Mouse (Mus musculus) embryonic facial prominence, embryonic 15.5 days (tissue): Measurements from ENCODE around the gene Ago4. TPM values are rescaled to one million over a fixed set of nuclear protein-coding genes. Genes with fewer than 3 reads are reported as not detected.

ENCODE experiments used
- ATAC-seq: fragments of 200-750 bp; cut with Nextera tagmentation; 2 replicates; pipeline ENCODE4 v1.8.0; 2017; ENCODE audit warnings: low read depth, moderate TSS enrichment; ENCODE audit not compliant: insufficient number of reproducible peaks, low FRiP score, low TSS enrichment
- H3K27ac ChIP-seq: fragments of 300-500 bp; sonication (generic); replicated peaks from 2 replicates; pipeline ENCODE4 v1.5.1; 2015; ENCODE audit warnings: mild to moderate bottlenecking, inconsistent platforms
- H3K27me3 ChIP-seq: fragments of 300-500 bp; sonication (generic); 2 replicates; pipeline ENCODE4 v1.6.1; 2015; ENCODE audit warnings: inconsistent platforms
- H3K36me3 ChIP-seq: fragments of 300-500 bp; sonication (generic); 2 replicates; pipeline ENCODE4 v1.6.1; 2015; ENCODE audit warnings: mild to moderate bottlenecking, inconsistent platforms
- H3K4me1 ChIP-seq: fragments of 300-500 bp; sonication (generic); 2 replicates; pipeline ENCODE4 v1.6.1; 2015; ENCODE audit warnings: inconsistent platforms
- H3K4me2 ChIP-seq: fragments of 300-500 bp; sonication (generic); replicated peaks from 2 replicates; pipeline ENCODE4 v1.6.1; 2015; ENCODE audit warnings: mild to moderate bottlenecking, inconsistent platforms
- H3K4me3 ChIP-seq: fragments of 300-500 bp; sonication (generic); replicated peaks from 2 replicates; pipeline ENCODE4 v1.5.1; 2015; ENCODE audit warnings: mild to moderate bottlenecking, inconsistent platforms
- H3K9ac ChIP-seq: fragments of 300-500 bp; sonication (generic); 2 replicates; pipeline ENCODE4 v1.6.1; 2015; ENCODE audit warnings: inconsistent platforms
- H3K9me3 ChIP-seq: fragments of 300-500 bp; sonication (generic); replicated peaks from 2 replicates; pipeline ENCODE4 v1.6.1; 2016; ENCODE audit warnings: inconsistent platforms
- WGBS: fragments of 180-500 bp; shearing (Covaris S2); methylation state at CpG from one replicate; pipeline ENCODE4 v1.1.7; 2015; 5-methylcytosine and 5-hydroxymethylcytosine counted together
- polyA plus RNA-seq: library from polyadenylated mRNA; unstranded; fragments of >200 nt; fragmentation: Nextera tagmentation; extraction: Ambion mirVana; gene quantifications from 2 replicates; pipeline ENCODE4 v1.2.1, GENCODE M21; 2015

Gene Ago4
- polyA plus RNA-seq, 1 experiment from 2014 or later, result 3.2 TPM

DNA sequence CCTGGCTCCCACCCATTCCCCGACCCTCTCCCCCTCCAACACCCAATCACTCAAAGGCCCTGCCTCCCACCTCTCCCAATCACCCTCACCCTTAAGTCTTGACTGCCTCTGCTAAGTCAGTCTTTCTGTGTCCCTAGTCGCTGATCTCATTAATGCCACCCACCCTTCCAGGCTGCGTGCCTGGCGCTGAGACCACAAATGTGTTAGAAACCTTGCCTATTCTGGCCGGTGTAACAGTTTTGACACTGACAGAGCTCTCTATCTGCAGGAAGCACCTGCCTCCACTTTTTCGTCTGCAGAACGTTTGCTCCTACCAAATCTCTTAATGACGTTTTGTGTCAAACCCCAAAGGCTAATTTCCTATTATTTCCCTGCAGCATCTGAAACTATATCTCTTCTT, 64.3 kb downstream of the Ago4 start:
- ATAC-seq, result no peak
- H3K9ac ChIP-seq, result no peak overlapping the region
- H3K9me3 ChIP-seq, result no peaks in the 10 kb centered on the region
- H3K27ac ChIP-seq, result no peak overlapping the region
- H3K4me2 ChIP-seq, result peak overlapping the region; percentile 75
- peak overlapping the region; percentile 91 for H3K4me3 ChIP-seq
- H3K4me1 ChIP-seq, result peaks cover 34% of the 10 kb centered on the region
- H3K27me3 ChIP-seq, result no peaks in the 10 kb centered on the region
- H3K36me3 ChIP-seq, result no peaks in the 10 kb centered on the region
- WGBS, result 5% methylated on average over 8 of the region's 8 CpGs

DNA sequence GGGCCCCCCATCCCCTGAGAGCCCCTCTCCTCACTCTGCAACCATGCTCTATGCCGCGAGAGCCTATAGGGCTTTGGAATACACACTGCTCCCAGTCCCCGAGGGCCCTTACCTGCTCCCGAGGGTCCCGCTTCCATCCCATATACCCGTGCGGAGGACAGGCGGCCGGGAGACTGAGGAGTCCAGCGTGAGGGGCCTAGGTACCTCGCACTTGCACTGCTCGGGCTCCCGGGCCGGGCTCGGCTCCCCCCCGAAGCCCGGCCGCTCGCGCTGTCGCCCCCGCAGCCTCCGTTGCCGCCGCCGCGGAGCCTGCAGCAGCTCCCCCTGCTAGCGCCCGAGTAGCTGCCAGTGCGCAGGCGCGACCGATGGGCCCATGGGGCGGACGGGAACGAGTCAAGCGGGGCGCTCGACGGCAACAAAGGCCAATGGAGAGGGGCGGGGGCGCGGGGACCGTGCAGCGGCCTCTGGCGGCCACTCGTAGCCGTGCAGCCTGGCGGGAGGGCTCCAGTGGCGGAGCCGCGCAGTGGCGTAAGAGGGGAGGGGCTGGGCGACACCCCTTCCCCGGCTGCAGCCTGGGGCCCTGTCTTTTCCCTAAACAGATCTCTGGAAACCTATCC, 64.9 kb downstream of the Ago4 start, which contains the start of gene Ago1:
Gene Ago1, minus strand, starts transcription at position 299 of the 617 bp plus-strand sequence.
- Histone ChIP-seq H3K4me3 (peak within 1 kb of the TSS; percentile 91), H3K27ac (peak within 1 kb of the TSS; percentile 89), H3K4me1 (peaks cover 34% of the 10 kb centered on the region), H3K4me2 (peak within 1 kb of the TSS; percentile 75), H3K9ac (peak within 1 kb of the TSS; percentile 62), H3K27me3 (no peaks in the 10 kb centered on the region), H3K9me3 (no peaks in the 10 kb centered on the region), H3K36me3 (no peaks in the 10 kb centered on the region)
- peak; percentile 86 for ATAC-seq
- under 1% methylated on average over 53 of the region's 55 CpGs for WGBS

DNA sequence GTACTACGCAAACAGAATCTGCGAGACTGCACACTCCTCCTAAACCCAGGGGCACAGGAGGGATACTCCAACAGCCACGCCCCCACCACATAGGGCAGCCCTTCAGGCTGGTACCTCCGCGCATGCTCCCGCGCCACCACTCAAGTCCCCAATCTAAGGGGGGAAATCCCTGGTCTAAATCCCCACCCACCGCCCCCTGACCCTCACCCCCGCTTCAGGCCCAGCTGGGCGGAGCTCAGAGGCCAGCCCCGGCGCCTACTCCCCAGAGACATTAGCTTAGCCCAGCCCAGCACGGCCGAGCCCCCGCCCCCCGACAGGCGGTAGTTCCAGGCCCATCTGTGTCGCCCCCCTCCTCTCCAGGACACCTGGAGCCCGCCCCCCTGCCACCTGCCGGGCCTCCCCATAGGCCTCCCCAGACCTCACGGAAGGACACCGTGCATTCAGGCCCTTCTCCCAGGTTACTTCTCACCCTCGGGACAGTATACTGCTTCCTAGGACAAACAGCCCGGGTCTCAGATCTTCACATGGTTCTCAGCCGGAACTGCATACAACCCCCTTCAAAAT, 65.5 kb downstream of the Ago4 start:
- H3K27me3 ChIP-seq, result no peaks in the 10 kb centered on the region
- peak overlapping the region; percentile 91 for H3K4me3 ChIP-seq
- peak overlapping the region; percentile 89 for H3K27ac ChIP-seq
- no peaks in the 10 kb centered on the region for H3K9me3 ChIP-seq
- H3K9ac ChIP-seq, result peak overlapping the region; percentile 62
- 2% methylated on average over 25 of the region's 25 CpGs for WGBS
- peak overlapping the region; percentile 75 for H3K4me2 ChIP-seq
- ATAC-seq, result peak; percentile 74
- H3K4me1 ChIP-seq, result peaks cover 34% of the 10 kb centered on the region
- no peaks in the 10 kb centered on the region for H3K36me3 ChIP-seq

DNA sequence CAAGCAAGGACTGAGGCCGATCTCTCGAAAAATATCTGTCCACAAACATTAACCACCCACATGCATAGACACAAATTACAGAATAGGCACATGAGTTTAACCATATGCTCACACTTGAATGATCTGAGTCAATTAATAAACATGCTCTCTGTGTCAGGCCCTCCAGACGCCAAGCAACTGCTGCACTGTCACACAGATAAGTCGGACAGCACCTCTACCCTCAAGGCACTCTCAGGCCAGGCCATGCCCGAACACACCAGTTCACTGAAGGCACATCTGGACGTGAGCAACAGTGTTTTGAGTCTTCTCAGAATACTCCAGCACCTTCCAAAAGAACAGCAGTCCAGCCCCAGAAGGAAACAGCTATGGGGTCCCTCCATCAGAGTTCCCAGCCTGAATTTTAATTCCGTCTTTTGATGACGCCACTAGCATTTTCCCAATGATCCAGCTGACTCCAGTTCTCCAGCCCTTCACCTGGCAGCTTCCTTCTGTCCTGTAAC, 67.0 kb downstream of the Ago4 start:
- Histone ChIP-seq H3K4me2 (peak overlapping the region; percentile 29), H3K27me3 (no peaks in the 10 kb centered on the region), H3K27ac (peak overlapping the region; percentile 31; the same call in 1 of the 2 replicates), H3K4me3 (no peak overlapping the region), H3K36me3 (no peaks in the 10 kb centered on the region), H3K4me1 (peaks cover 34% of the 10 kb centered on the region), H3K9ac (no peak overlapping the region), H3K9me3 (no peaks in the 10 kb centered on the region)
- WGBS, result 25% methylated on average over 8 of the region's 8 CpGs
- ATAC-seq, result no peak

DNA sequence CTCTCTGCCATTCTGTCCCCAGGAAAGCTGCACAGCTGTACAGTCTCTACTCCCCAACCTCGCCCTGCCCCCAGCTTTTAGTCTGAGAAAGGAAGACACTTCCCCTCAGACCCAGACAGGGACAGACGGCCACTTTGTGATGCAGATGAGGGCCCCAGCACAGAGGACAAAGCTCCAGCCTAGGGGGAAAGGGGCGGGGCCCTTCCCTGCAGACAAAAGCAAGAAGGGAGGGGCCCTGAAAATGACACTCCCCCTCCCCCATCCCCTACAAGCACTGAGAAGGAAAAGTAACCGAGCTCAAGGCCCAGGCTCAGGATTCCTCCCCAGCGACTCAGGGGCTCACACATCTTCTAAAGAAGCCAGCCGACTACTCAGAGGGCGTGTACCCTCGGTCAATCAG, 67.4 kb downstream of the Ago4 start:
- Histone ChIP-seq H3K27ac (peak overlapping the region; percentile 31; the same call in 1 of the 2 replicates), H3K36me3 (0 out of 2 replicates have a peak, but pooled peaks cover under 1% of the 10 kb centered on the region), H3K4me3 (no peak overlapping the region), H3K4me2 (peak overlapping the region; percentile 29), H3K27me3 (no peaks in the 10 kb centered on the region), H3K9ac (no peak overlapping the region), H3K9me3 (no peaks in the 10 kb centered on the region), H3K4me1 (peaks cover 34% of the 10 kb centered on the region)
- ATAC-seq, result no peak
- 7% methylated on average over 8 of the region's 8 CpGs for WGBS

DNA sequence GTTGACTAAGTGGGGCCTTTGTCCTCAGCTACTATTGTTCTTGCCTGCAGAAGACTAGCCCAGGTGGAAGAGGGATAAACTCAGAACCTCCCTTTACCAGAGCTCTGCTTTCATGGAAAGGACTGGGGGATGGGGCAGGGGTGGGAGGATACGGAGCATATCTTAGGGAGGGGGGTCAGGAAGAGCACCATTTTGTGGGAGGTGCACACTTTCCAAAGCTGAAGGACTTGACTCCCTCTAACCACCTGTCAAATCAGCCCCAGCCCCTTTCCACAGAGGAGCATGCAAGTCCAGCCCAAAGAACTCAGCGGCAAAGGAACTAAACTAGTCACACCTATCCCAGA, 68.4 kb downstream of the Ago4 start:
- 22% methylated on average over 2 of the region's 2 CpGs for WGBS
- Histone ChIP-seq H3K27ac (no peak overlapping the region), H3K4me2 (no peak overlapping the region), H3K9me3 (no peaks in the 10 kb centered on the region), H3K9ac (no peak overlapping the region), H3K27me3 (no peaks in the 10 kb centered on the region), H3K4me1 (peaks cover 34% of the 10 kb centered on the region), H3K36me3 (peaks cover 8% of the 10 kb centered on the region; the same call in 1 of the 2 replicates), H3K4me3 (no peak overlapping the region)
- ATAC-seq, result no peak

DNA sequence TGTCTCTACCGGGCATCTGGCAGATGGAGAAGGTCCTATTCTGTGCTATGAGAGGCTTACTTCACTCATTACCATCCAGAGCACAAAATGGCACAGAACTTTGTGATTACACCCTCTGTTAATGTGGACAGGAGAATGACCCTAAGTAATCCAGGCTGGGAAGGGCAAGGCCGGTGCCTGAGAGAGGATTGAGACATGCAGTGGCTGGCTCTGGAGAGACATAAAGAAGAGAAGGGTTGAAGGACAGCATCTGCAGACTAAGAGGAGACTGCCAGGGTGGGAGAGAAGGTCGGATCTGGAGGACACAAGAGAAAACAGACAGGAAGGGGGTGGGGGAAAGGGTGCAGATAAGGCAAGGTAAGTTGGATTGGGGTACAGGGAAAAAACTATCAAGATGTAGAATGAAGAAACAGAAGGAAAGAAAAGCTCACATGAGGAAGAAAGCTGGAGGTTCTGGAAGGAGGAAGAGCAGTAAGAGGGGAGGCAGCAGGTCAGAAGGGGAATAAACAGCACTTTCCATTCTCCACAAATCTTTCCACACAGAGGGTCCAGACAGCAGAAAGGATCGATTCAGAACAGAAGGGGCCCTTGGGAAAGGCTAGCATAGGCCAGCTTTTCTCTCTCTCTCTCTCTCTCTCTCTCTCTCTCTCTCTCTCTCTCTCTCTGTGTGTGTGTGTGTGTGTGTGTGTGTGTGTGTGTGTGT, 68.9 kb downstream of the Ago4 start:
- H3K9ac ChIP-seq, result no peak overlapping the region
- no peaks in the 10 kb centered on the region for H3K9me3 ChIP-seq
- no peak overlapping the region for H3K27ac ChIP-seq
- ATAC-seq, result no peak
- no peaks in the 10 kb centered on the region for H3K27me3 ChIP-seq
- H3K4me2 ChIP-seq, result no peak overlapping the region
- H3K36me3 ChIP-seq, result peaks cover 13% of the 10 kb centered on the region
- 38% methylated on average over 4 of the region's 4 CpGs for WGBS
- no peak overlapping the region for H3K4me3 ChIP-seq
- peaks cover 34% of the 10 kb centered on the region for H3K4me1 ChIP-seq

DNA sequence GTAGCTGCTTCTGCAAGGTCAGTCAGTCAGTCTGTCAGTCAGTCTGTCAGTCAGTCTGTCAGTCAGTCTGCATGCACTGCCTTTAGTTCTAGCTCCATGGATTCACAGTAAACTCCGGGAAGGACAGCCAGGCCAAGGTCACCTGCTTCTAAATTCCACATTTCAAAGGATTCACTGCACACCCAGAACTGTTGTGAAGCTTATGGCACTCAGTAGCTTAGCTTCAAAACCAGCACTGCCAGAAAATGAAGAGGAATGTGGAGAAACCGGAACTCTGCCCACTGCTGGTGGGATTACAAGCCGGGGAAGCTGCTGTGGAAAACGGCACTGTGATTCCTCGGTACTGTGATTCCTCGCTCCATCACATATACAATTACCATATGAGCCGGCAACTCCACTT, 77.8 kb downstream of the Ago4 start:
- Histone ChIP-seq H3K27me3 (no peaks in the 10 kb centered on the region), H3K9ac (no peak overlapping the region), H3K27ac (no peak overlapping the region), H3K36me3 (peaks cover 63% of the 10 kb centered on the region), H3K4me1 (no peaks in the 10 kb centered on the region), H3K4me2 (no peak overlapping the region), H3K4me3 (no peak overlapping the region), H3K9me3 (no peaks in the 10 kb centered on the region)
- WGBS, result 75% methylated on average over 7 of the region's 7 CpGs
- no peak for ATAC-seq

DNA sequence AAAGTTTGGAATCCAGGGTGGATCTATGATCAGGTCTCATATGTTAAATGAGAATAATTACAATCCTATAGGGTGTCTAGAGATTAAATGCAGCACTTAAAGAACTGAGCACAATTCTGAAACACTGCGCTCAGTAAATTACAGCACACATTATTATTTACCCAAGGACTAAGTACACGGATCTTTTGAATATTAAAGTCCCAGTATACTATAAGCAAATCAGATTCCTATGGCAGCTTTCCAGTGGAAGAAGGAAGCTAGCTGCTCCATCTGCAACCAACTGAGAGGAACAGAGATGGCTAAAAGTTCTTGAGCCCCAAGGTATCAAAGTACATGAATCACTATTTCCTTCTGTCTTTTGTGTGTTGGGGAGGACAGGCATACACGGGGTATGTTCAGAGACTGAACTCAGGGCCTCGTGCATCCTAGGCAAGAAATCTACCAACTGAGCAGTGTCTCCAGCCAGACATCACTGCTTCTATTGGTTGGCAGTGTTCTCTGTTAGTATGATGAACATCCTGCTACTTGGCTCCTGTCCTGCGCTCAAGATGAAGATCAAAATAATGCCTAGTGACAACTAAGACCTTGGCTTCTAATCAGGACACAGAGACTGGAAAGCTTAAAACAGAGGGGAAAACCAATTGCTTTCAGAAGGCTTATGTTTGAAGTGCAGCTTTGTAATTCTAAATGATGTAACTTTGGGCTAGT, 78.6 kb downstream of the Ago4 start:
- no peak for ATAC-seq
- no peak overlapping the region for H3K27ac ChIP-seq
- WGBS, result 91% methylated on average over 5 of the region's 5 CpGs

DNA sequence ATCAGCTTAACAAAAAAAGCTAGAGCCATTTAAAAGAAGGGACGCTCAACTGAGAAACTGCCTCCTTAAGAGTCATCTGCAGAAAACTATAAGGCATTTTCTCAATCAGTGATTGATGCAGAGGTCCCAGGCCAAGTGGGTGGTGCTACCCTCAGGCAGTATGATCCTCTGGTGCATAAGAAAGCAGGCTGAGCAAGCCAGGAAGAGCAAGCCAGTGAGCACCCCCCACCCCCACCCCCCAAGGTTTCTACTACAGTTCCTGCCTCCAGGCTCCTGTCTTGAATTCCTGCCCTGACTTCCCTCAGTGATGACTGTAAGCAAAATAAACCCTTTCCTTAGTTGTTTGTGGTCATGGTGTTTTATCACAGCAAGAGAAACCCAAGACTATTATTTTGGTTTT, 83.0 kb downstream of the Ago4 start:
- WGBS, result 88% methylated on average over 1 of the region's 1 CpGs
- no peaks in the 10 kb centered on the region for H3K27me3 ChIP-seq
- no peak for ATAC-seq
- no peak overlapping the region for H3K9ac ChIP-seq
- no peak overlapping the region for H3K4me2 ChIP-seq
- H3K27ac ChIP-seq, result no peak overlapping the region
- H3K36me3 ChIP-seq, result peaks cover 67% of the 10 kb centered on the region
- H3K9me3 ChIP-seq, result no peaks in the 10 kb centered on the region
- H3K4me1 ChIP-seq, result no peaks in the 10 kb centered on the region
- no peak overlapping the region for H3K4me3 ChIP-seq

More for the DNA sequence above, 78.6 kb downstream of the Ago4 start:
- no peak overlapping the region for H3K4me2 ChIP-seq
- no peak overlapping the region for H3K9ac ChIP-seq
- H3K4me1 ChIP-seq, result no peaks in the 10 kb centered on the region
- no peaks in the 10 kb centered on the region for H3K27me3 ChIP-seq
- peaks cover 64% of the 10 kb centered on the region for H3K36me3 ChIP-seq
- no peak overlapping the region for H3K4me3 ChIP-seq
- H3K9me3 ChIP-seq, result no peaks in the 10 kb centered on the region

DNA sequence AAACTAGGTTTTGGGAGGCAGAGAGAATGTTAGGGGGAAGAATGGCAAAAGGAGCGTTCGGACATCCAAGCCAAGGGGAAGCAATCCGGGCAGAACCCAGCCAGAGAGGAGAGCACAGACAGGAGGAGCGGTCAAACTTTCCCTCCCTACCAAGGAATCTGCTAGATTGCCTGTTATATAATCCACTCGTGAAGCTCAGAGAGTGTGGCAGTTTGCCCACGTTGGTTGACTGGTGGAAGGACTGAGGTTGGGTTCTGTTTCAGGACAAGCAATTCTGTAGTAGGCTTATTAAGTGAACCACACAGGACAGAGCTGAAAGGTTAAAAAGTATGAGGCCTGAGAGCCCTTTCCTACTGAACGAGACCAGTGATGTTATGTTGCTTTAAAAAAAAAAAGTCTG, 86.1 kb downstream of the Ago4 start:
- Histone ChIP-seq H3K4me3 (no peak overlapping the region), H3K9me3 (no peaks in the 10 kb centered on the region), H3K4me1 (no peaks in the 10 kb centered on the region), H3K27me3 (no peaks in the 10 kb centered on the region), H3K4me2 (no peak overlapping the region), H3K9ac (no peak overlapping the region), H3K36me3 (peaks cover 59% of the 10 kb centered on the region), H3K27ac (no peak overlapping the region)
- ATAC-seq, result no peak
- WGBS, result 84% methylated on average over 7 of the region's 7 CpGs
